Mouse (Mus musculus): ENCODE results near the gene Slc10a2.
"Not testable (repeated sequence)": the region's sequence is repeated elsewhere in the genome, so short reads cannot be mapped to it uniquely, and the experiment has no call there.

Gene Slc10a2

DNA sequence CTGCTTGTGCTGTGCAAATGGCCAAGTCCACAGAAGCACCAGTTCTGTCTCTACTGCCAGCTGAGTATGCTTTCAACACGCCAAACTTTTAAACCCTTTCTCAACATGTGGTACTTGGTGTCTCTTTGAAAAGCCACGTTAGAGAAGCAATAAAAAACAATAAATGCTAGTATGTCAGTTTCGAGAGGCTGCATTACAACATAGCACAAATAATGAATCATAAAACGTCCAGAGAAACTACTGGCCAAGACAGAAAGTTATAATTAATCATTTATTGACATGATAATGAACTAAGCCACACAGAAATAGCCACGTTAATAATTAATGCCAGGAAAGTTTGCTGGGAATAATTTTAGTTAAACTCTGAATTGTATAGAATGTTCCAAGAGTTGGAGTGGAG is at the start of gene Slc10a2:
TSS of gene Slc10a2 (minus strand) at position 166 of the 400 bp plus-strand sequence.
- DNase-seq (ENCODE audit: extremely low read depth, low read depth), result no peak

DNA sequence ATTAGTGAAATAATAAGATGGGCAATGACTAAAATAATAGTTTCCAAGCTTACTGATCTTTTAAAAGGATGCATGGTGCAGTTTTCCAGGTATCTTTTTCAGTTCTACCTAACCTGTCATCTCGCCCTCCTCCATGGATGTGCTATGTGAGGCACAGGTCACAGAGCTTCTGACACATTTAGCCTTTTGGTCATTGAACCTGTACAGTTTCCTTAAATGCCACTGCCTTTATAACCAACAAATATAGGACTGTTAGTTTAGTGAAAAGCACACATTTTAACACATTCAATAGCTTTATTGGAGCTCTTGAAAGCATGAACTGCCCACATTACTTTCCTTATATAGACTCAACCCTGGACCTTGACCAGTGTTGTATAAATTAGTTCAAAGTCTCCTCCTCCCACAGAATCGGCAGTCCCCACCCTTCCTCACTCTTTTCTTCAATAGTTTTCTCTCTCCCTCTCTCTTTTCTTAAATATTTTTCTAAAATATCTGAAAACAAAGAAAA is 24.2 kb upstream of the Slc10a2 start:
- DNase-seq (ENCODE audit: extremely low read depth, low read depth), result no peak

DNA sequence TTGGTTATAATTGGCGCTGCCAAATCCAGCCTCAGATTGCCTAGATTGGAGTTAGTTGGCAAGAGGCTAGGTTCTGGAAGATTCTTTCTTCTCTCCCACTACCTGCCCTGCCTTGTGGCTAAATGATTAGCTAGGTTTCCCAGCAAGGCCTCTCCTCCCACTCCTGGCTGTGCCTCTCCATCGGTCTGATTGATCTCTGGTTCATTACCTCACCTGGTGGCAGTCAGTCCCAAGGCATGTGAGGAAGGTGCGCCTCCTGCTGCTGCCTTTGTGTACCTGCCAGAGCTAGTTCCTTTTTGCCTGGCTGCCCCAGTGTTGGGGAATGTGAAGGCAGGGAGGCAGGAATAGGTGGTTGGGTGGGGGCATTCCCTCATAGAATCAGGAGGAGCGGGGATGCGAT is 1.7 kb upstream of the Slc10a2 start:
- no peak for DNase-seq (ENCODE audit: extremely low read depth, low read depth)

GRCm38 (mm10) chr8:5095392-5095791 is 9.8 kb downstream of the Slc10a2 start:
- DNase-seq (ENCODE audit: extremely low read depth, low read depth), result no peak

DNA sequence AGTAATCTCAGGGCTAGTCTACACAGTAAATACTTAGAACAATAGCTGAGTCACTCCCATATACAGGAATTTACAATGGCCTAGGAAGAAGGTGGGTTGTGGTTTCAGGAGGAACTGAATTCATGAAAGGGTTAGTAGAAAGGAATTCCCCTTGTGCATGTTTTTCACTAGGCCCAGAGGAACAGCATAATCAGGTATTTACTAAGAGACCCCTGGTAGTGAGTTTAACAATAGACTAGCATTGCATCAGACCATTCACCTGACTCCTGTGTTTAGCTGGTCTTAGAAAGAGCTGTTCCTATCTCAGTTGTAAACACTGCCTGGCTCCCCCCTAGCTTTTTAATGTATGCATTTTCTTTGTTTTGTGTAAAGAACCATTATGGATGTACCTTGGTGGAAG is 11.2 kb downstream of the Slc10a2 start:
- DNase-seq (ENCODE audit: extremely low read depth, low read depth), result not testable (repeated sequence)

DNA sequence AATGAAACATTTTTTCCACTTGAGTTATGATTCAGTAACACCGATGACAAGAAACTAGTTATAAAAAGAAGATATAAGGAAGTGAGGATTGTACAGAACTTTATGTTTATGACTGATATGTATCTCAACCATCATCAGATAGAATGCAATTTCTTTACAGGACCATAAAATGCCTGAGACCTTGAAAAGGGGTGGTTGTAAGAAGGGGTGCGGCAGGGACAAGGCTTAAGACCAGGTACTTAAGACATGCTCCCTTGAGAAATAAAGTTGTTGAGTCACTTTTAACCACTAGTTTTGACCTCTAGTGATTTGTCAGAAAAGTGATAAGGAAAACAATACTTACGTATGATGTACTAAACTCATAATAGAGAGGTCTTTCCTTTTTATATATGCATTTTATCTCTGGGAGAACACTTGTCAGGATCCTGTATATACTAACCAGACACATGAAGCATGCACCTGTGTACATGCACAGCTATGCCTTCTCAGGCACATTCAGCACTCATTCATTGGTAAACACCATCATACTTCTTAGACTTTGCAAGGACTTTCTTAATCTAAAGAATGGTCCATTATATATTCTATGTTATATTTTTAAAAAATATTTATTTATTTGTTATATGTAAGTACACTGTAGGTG is 31.4 kb downstream of the Slc10a2 start:
- DNase-seq (ENCODE audit: extremely low read depth, low read depth), result no peak

- no peak for DNase-seq (ENCODE audit: extremely low read depth, low read depth)
These were observed 46.3 kb downstream of the Slc10a2 start for GRCm38 (mm10) chr8:5058888-5059287.

DNA sequence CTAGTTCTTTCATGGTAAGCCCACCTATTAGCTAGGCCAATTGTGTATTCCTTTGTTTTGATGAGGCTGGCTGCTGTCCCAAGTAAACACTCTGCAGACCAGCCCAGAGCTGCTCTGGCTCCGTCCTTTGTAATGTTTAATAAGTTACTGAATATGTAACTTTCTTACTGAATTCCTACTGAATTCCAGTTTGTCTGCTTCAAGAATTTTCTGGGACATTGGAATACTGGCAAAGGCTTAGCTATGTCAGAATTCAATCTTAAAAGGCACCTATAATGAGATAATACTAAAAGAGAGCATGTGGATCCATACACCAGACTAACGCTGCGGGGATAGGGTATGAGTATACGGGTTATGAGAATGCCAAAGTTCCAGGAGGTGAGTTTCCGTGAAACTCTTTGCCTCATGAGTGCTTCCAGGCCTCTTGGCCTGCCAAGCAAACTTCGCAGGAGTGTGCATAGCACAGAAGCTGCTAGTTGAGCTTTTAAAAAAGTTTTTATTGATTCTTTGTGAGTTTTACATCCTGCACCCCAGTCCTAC is 60.7 kb downstream of the Slc10a2 start:
- not testable (repeated sequence) for DNase-seq (ENCODE audit: extremely low read depth, low read depth)

DNA sequence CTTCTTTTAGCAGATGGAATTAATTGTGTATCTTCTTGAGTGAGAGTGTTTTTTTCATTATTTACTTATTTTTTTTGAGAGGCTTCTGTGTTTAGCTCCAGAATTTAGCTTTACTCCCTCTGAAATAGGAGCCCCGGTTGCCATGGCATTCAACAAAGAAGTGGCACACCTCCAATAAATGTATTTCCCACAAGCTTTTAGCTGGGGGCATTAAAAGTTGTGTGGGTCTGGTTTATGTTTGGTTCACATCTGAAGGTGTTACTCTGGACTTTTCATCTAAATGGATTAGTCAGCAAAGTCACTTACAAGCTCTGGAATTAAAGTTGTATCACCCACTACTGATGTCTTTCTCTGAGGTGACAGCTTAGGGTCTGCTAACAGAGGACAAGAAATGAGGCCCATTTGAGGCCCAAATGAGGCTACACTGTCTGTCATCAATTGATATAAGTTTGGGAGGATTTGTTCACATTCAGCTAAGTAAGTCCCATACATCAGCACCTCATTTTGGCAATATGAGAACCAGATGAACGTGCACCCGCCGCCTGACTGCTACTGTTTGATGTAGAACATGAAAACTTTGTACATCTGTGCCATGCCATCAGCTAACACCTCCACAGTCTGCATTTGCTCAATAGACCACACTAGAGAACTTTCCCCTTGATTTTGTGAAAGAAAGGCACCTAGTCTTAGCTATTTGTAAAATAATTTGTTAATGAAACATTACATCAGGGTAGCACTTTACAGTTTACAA is 66.2 kb downstream of the Slc10a2 start:
- DNase-seq (ENCODE audit: extremely low read depth, low read depth), result no peak

All from MEL-GATA-1-ER (cell line).